Mouse (Mus musculus) bone marrow, adult 2 months (tissue): ENCODE measurements around the gene Bmp2k.

Experiments
- CTCF ChIP-seq: fragments of 200-500 bp; IDR thresholded peaks from 2 replicates; pipeline ENCODE4 v1.5.1; 2011; ENCODE audit warnings: low read length, control low read depth; ENCODE audit not compliant: control insufficient read depth, insufficient read depth
- POLR2A ChIP-seq: fragments of 200-500 bp; IDR thresholded peaks from 2 replicates; pipeline ENCODE4 v1.6.1; 2011; ENCODE audit warnings: low read depth, mild to moderate bottlenecking, control low read depth, low read length, borderline replicate concordance; ENCODE audit not compliant: control insufficient read depth

GRCm38 (mm10) chr5:97087030-97087630 lies 89.6 kb downstream of the Bmp2k start:
- TF ChIP-seq CTCF (no peak), POLR2A (no peak)
